24 mouse cellular contexts compared by ENCODE assay signal in genomic region chr1:87381152-87381551, GRCm38 (mm10). TPM values are rescaled to one million over a fixed set of nuclear protein-coding genes. Genes with fewer than 3 reads are reported as not detected.
A peak's percentile ranks its signal among the peaks of the same experiment; 100 is the strongest.
DNase-seq lines count a peak whose midpoint lies in the region; ATAC-seq and TF ChIP-seq lines count a peak whose summit lies in the region.
"Had no signal": no experiment of that assay in that cellular context is flagged by ENCODE, and none has a peak within 500 bp of the region (broad histone marks: within the 10 kb centered on the region; RNA-seq: fewer than 3 reads in every experiment).

No protein-coding gene starts in this region.

- peak; percentile 7 to 35 for DNase-seq in kidney, postnatal 36 days
- DNase-seq in kidney, adult 8-10 months = no peak
- peak; percentile 8 for DNase-seq in lung, postnatal 36 days
- no peak for DNase-seq in lung, postnatal 0 days (ENCODE audit: low spot score)
- DNase-seq in MEL (ENCODE audit: low read depth, low spot score) = peak; percentile 37
- DNase-seq in gastrocnemius, postnatal 14 days = no peak
- no peak for DNase-seq in limb, embryonic 10.5 days (ENCODE audit: low spot score)
- DNase-seq: adrenal gland, postnatal 10 days; cerebellum, adult 11-12 months; cerebellum, adult 9-10 months; cerebellum, postnatal 25 days; gastrocnemius, adult 2 months; gastrocnemius, postnatal 36 days; heart, adult 18-20 months; heart, postnatal 10 days; heart, postnatal 4 days had no signal

- H3K27me3 ChIP-seq in lung, postnatal 0 days (replicated peaks; ENCODE audit: insufficient read depth, low read length) = no peaks in the 10 kb centered on the region
- H3K27me3 ChIP-seq in MEL (ENCODE audit: control insufficient read depth in 1 of 2, insufficient read depth in 2 of 2, low read length in 2 of 2) = no peaks in the 10 kb centered on the region
- no peaks in the 10 kb centered on the region for H3K27me3 ChIP-seq in limb, embryonic 10.5 days (ENCODE audit: low read depth, poor library complexity, severe bottlenecking)
- H3K27me3 ChIP-seq: embryonic facial prominence, embryonic 13.5 days; hindbrain, embryonic 12.5 days had no signal

- H3K27ac ChIP-seq in lung, postnatal 0 days (ENCODE audit: low read length) = no peak overlapping the region
- no peak overlapping the region; the same call in 1 of the 2 replicates for H3K27ac ChIP-seq in MEL (ENCODE audit: control insufficient read depth, low read depth, low read length)
- no peak overlapping the region for H3K27ac ChIP-seq in limb, embryonic 10.5 days
- H3K27ac ChIP-seq: embryonic facial prominence, embryonic 13.5 days; forebrain, embryonic 10.5 days; gastrocnemius, adult 2 months; heart, embryonic 10.5 days; hindbrain, embryonic 12.5 days; hindbrain, postnatal 0 days had no signal

- no peak for TF ChIP-seq CTCF in lung, postnatal 0 days (IDR thresholded peaks at IDR 0.05)
- TF ChIP-seq CTCF in MEL (IDR thresholded peaks at IDR 0.05 in 2 of 3, conservative IDR thresholded peaks at IDR 0.05 in 1 of 3; ENCODE audit: control insufficient read depth in 1 of 3, insufficient read depth in 1 of 3, low read depth in 2 of 3, low read length in 3 of 3, poor library complexity in 1 of 3, severe bottlenecking in 1 of 3) = no peak

- H3K4me3 ChIP-seq in lung, postnatal 0 days (ENCODE audit: low read depth, low read length) = no peak overlapping the region
- no peak overlapping the region for H3K4me3 ChIP-seq in MEL (ENCODE audit: control insufficient read depth in 1 of 2, insufficient read depth in 1 of 2, low read depth in 2 of 2, low read length in 2 of 2)
- H3K4me3 ChIP-seq in limb, embryonic 10.5 days = no peak overlapping the region
- H3K4me3 ChIP-seq: embryonic facial prominence, embryonic 13.5 days; forebrain, embryonic 10.5 days; gastrocnemius, adult 2 months; heart, embryonic 10.5 days; hindbrain, embryonic 12.5 days had no signal

- no peaks in the 10 kb centered on the region for H3K4me1 ChIP-seq in lung, postnatal 0 days (ENCODE audit: insufficient read depth, low read depth, low read length)
- H3K4me1 ChIP-seq in MEL (ENCODE audit: control insufficient read depth in 1 of 2, insufficient read depth in 2 of 2, low read length in 2 of 2) = peaks cover 3 to 18% of the 10 kb centered on the region in 2 experiments
- no peaks in the 10 kb centered on the region for H3K4me1 ChIP-seq in limb, embryonic 10.5 days
- H3K4me1 ChIP-seq: embryonic facial prominence, embryonic 13.5 days; forebrain, embryonic 10.5 days; heart, embryonic 10.5 days; hindbrain, embryonic 12.5 days had no signal

- no peak for TF ChIP-seq POLR2A in MEL (IDR thresholded peaks at IDR 0.05; ENCODE audit: control insufficient read depth in 1 of 2, insufficient read depth in 1 of 2, low read depth in 1 of 2, low read length in 2 of 2, poor library complexity in 1 of 2)

- 0 out of 2 replicates have a peak, but pooled peaks cover 3% of the 10 kb centered on the region for H3K36me3 ChIP-seq in lung, postnatal 0 days (ENCODE audit: insufficient read depth, low read length)
- H3K36me3 ChIP-seq in MEL (ENCODE audit: control insufficient read depth in 1 of 2, insufficient read depth in 2 of 2, low read length in 2 of 2) = peaks cover 18 to 28% of the 10 kb centered on the region in 2 experiments
- H3K36me3 ChIP-seq in limb, embryonic 10.5 days = peaks cover 45% of the 10 kb centered on the region

- TF ChIP-seq RAD21 in MEL (IDR thresholded peaks at IDR 0.05; ENCODE audit: low read depth, low read length) = no peak

- no peak for TF ChIP-seq EP300 in lung, postnatal 0 days (IDR thresholded peaks at IDR 0.05)
- TF ChIP-seq EP300 in MEL (IDR thresholded peaks at IDR 0.05; ENCODE audit: low read depth in 1 of 2, low read length in 2 of 2) = no peak

- no peak overlapping the region for H3K4me2 ChIP-seq in lung, postnatal 0 days (replicated peaks; ENCODE audit: low read depth, low read length)
- H3K4me2 ChIP-seq: embryonic facial prominence, embryonic 13.5 days; hindbrain, embryonic 12.5 days had no signal

- ATAC-seq in lung, postnatal 0 days = no peak
- ATAC-seq in erythroid progenitor cell, adult 5-6 weeks (replicated peaks; ENCODE audit: low FRiP score, poor library complexity, severe bottlenecking) = 0 out of 2 replicates have a peak, but pooled peaks have one; percentile 19
- ATAC-seq: forebrain, embryonic 14.5 days; hindbrain, postnatal 0 days had no signal

- 80% methylated on average over 3 of the region's 3 CpGs for WGBS in lung, postnatal 0 days
- whole genome bisulfite sequencing in limb, embryonic 10.5 days = 96% methylated on average over 3 of the region's 3 CpGs

- H3K79me2 ChIP-seq in MEL (ENCODE audit: control insufficient read depth, insufficient read depth, low read length, poor library complexity) = no peaks in the 10 kb centered on the region

- intact Hi-C loops in gastrocnemius, postnatal 14 days (cut with DNase I; ENCODE audit: low total_unique reads) = no loop called here

- H3K9me3 ChIP-seq in lung, postnatal 0 days (ENCODE audit: low read length) = no peaks in the 10 kb centered on the region
- H3K9me3 ChIP-seq in MEL (replicated peaks; ENCODE audit: insufficient read depth, low read length) = no peaks in the 10 kb centered on the region
- no peaks in the 10 kb centered on the region for H3K9me3 ChIP-seq in limb, embryonic 10.5 days (replicated peaks)
- H3K9me3 ChIP-seq: embryonic facial prominence, embryonic 13.5 days; forebrain, embryonic 10.5 days; heart, embryonic 10.5 days; hindbrain, embryonic 12.5 days had no signal

- H3K9ac ChIP-seq in lung, postnatal 0 days (replicated peaks; ENCODE audit: low read depth) = no peak overlapping the region
- H3K9ac ChIP-seq in MEL (ENCODE audit: control insufficient read depth, low read depth, low read length, poor library complexity, severe bottlenecking) = no peak overlapping the region
- H3K9ac ChIP-seq: embryonic facial prominence, embryonic 13.5 days; hindbrain, embryonic 12.5 days had no signal

TF ChIP-seq in MEL, 35 proteins besides CTCF, POLR2A, EP300 and RAD21:
- TF ChIP-seq ZC3H11A (IDR thresholded peaks at IDR 0.05; ENCODE audit: low read depth, low read length) (no peak), TBP (IDR thresholded peaks at IDR 0.05; ENCODE audit: low read depth, low read length) (no peak), GABPA (IDR thresholded peaks at IDR 0.05; ENCODE audit: low read depth, low read length) (peak; percentile 50; the same call in 1 of the 2 replicates), MXI1 (IDR thresholded peaks at IDR 0.05; ENCODE audit: low read depth, low read length) (no peak), CHD1 (IDR thresholded peaks at IDR 0.05; ENCODE audit: low read depth, low read length) (no peak), POLR2AphosphoS5 (IDR thresholded peaks at IDR 0.05; ENCODE audit: borderline replicate concordance, low read depth, low read length) (no peak), MAZ (IDR thresholded peaks at IDR 0.05; ENCODE audit: low read depth, low read length) (no peak)

RNA-seq across cellular contexts. Expression of gene Kcnj13, which starts 13.4 kb away (rescaled TPM):
- 41.4 and 48.7 TPM in 2 replicates for polyA plus RNA-seq in lung, postnatal 0 days (2015; fragmentation: Nextera tagmentation; extraction: Ambion mirVana)
- total RNA-seq in MEL (2012; rRNA removed) = 0.16 and 0.23 TPM in 2 replicates
- polyA plus RNA-seq in MEL (2012; ENCODE audit: insufficient read depth in 1 of 2, insufficient read length in 2 of 2, low read depth in 1 of 2, low replicate concordance in 2 of 2, missing spikeins in 1 of 2) = under 1 TPM in 1 of 2 experiments, not detected in 1; 0.10 TPM
- total RNA-seq in erythroid progenitor cell, adult 5-6 weeks (2015; ENCODE audit: low replicate concordance) = not detected in 2 replicates
- not detected in 2 replicates for total RNA-seq in erythroid progenitor cell, adult 5-6 weeks (2017; ENCODE audit: low replicate concordance)
- not detected for total RNA-seq in gastrocnemius, postnatal 14 days (2021)
- polyA plus RNA-seq in limb, embryonic 10.5 days (2016; fragmentation: Nextera tagmentation; extraction: Ambion mirVana) = 0.65 and 0.71 TPM in 2 replicates
- total RNA-seq: adrenal gland, postnatal 10 days; adrenal gland, postnatal 4 days; heart, adult 18-20 months; heart, postnatal 10 days; heart, postnatal 4 days had no signal

RNA-seq across cellular contexts. Expression of gene Gigyf2, which starts 54.4 kb away (rescaled TPM):
- 29.6 and 33.0 TPM in 2 replicates for polyA plus RNA-seq in lung, postnatal 0 days (2015; fragmentation: Nextera tagmentation; extraction: Ambion mirVana)
- 27.1 and 28.5 TPM in 2 replicates for total RNA-seq in MEL (2012; rRNA removed)
- polyA plus RNA-seq in MEL (2012; ENCODE audit: insufficient read depth in 1 of 2, insufficient read length in 2 of 2, low read depth in 1 of 2, low replicate concordance in 2 of 2, missing spikeins in 1 of 2) = 10 to 100 TPM in 1 of 2 experiments, not detected in 1; 70.6 TPM
- 84.0 and 90.5 TPM in 2 replicates for total RNA-seq in erythroid progenitor cell, adult 5-6 weeks (2015; ENCODE audit: low replicate concordance)
- total RNA-seq in erythroid progenitor cell, adult 5-6 weeks (2017; ENCODE audit: low replicate concordance) = 159 and 162 TPM in 2 replicates
- total RNA-seq in gastrocnemius, postnatal 14 days (2021) = 10 to 100 TPM; 32.3 to 36.5 TPM
- polyA plus RNA-seq in limb, embryonic 10.5 days (2016; fragmentation: Nextera tagmentation; extraction: Ambion mirVana) = 45.2 and 49.1 TPM in 2 replicates

Comparison
In these comparisons a context has a peak if more than half of its experiments do, and no peak if none do; other contexts are left out.
1. DNase-seq: peak in kidney, postnatal 36 days (2 of 2), lung, postnatal 36 days (single experiment) and MEL (single experiment); none in kidney, adult 8-10 months (0 of 2), lung, postnatal 0 days (single experiment), gastrocnemius, postnatal 14 days (single experiment) and limb, embryonic 10.5 days (single experiment).